27 mouse cellular contexts compared by ENCODE assay signal in genomic region chr4:80764024-80764423, GRCm38 (mm10).
DNase-seq lines count a peak whose midpoint lies in the region; ATAC-seq lines count a peak whose summit lies in the region.
"Had no signal": no experiment of that assay in that cellular context is flagged by ENCODE, and none has a peak within 500 bp of the region (broad histone marks: within the 10 kb centered on the region; RNA-seq: fewer than 3 reads in every experiment).

No protein-coding gene starts in this region.

- peak; percentile 74 for ATAC-seq in frontal cortex, adult (ENCODE audit: low TSS enrichment)
- ATAC-seq in hindbrain, embryonic 14.5 days (ENCODE audit: low FRiP score): no peak
- ATAC-seq: forebrain, embryonic 15.5 days; hindbrain, embryonic 16.5 days; intestine, embryonic 15.5 days; Patski had no signal

- no peak overlapping the region for H3K4me2 ChIP-seq in hindbrain, embryonic 14.5 days (replicated peaks)
- H3K4me2 ChIP-seq: embryonic facial prominence, embryonic 12.5 days; embryonic facial prominence, embryonic 15.5 days; forebrain, embryonic 12.5 days; forebrain, embryonic 15.5 days; heart, embryonic 11.5 days; hindbrain, embryonic 12.5 days; intestine, embryonic 15.5 days had no signal

- no peaks in the 10 kb centered on the region for H3K9me3 ChIP-seq in hindbrain, embryonic 14.5 days (ENCODE audit: control insufficient read depth, low read length)
- H3K9me3 ChIP-seq: embryonic facial prominence, embryonic 12.5 days; embryonic facial prominence, embryonic 15.5 days; forebrain, embryonic 12.5 days; forebrain, embryonic 15.5 days; hindbrain, embryonic 12.5 days; intestine, embryonic 15.5 days had no signal

- no peak overlapping the region for H3K4me3 ChIP-seq in hindbrain, embryonic 14.5 days (replicated peaks; ENCODE audit: low read length)
- H3K4me3 ChIP-seq: embryonic facial prominence, embryonic 12.5 days; embryonic facial prominence, embryonic 15.5 days; forebrain, embryonic 12.5 days; forebrain, embryonic 15.5 days; gastrocnemius, adult 2 months; hindbrain, embryonic 12.5 days; intestine, embryonic 15.5 days had no signal

- DNase-seq in frontal cortex, postnatal 10 days (ENCODE audit: low spot score in 2 of 2): no peak
- DNase-seq in left cerebral cortex, postnatal 25 days (ENCODE audit: low spot score in 2 of 2): peak; percentile 31 to 64
- no peak for DNase-seq in left cerebral cortex, postnatal 10 days (ENCODE audit: extremely low spot score in 1 of 2, low spot score in 2 of 2)
- DNase-seq in brain, adult 2 months (ENCODE audit: low read depth, low spot score): peak; percentile 38
- DNase-seq in hindbrain, embryonic 14.5 days (ENCODE audit: low spot score): no peak
- DNase-seq: adrenal gland, postnatal 10 days; adrenal gland, postnatal 36 days; B cell, adult 2 months; cerebellum, adult 11 months; cerebellum, adult 2 months; cerebellum, adult 9-11 months; cerebellum, postnatal 25 days; gastrocnemius, adult 2 months; gastrocnemius, postnatal 14 days; heart, adult 11 months had no signal

- H3K27me3 ChIP-seq in hindbrain, embryonic 14.5 days (ENCODE audit: control insufficient read depth, insufficient read depth, low read length): no peaks in the 10 kb centered on the region
- H3K27me3 ChIP-seq: CH12.LX; embryonic facial prominence, embryonic 12.5 days; embryonic facial prominence, embryonic 15.5 days; forebrain, embryonic 12.5 days; forebrain, embryonic 15.5 days; hindbrain, embryonic 12.5 days; intestine, embryonic 15.5 days had no signal

- H3K9ac ChIP-seq in hindbrain, embryonic 14.5 days: no peak overlapping the region
- H3K9ac ChIP-seq: embryonic facial prominence, embryonic 12.5 days; embryonic facial prominence, embryonic 15.5 days; forebrain, embryonic 12.5 days; forebrain, embryonic 15.5 days; hindbrain, embryonic 12.5 days; intestine, embryonic 15.5 days had no signal

- H3K36me3 ChIP-seq in hindbrain, embryonic 14.5 days (replicated peaks; ENCODE audit: control insufficient read depth, insufficient read depth): no peaks in the 10 kb centered on the region
- H3K36me3 ChIP-seq: embryonic facial prominence, embryonic 12.5 days; embryonic facial prominence, embryonic 15.5 days; forebrain, embryonic 12.5 days; forebrain, embryonic 15.5 days; G1E; hindbrain, embryonic 12.5 days; intestine, embryonic 15.5 days had no signal

- WGBS in hindbrain, embryonic 14.5 days: 91% methylated on average over 3 of the region's 3 CpGs

- intact Hi-C loops in left cerebral cortex, postnatal 25 days (cut with DNase I): loop anchor here (2.0 to 10.0 kb wide), 3 partner anchors 245 to 1099 kb away; no protein-coding TSS in a partner anchor
- intact Hi-C loops in left cerebral cortex, postnatal 10 days (cut with DNase I): loop anchor here (5.0 kb wide), 1 partner anchor 247 kb away; no protein-coding TSS in a partner anchor

- H3K27ac ChIP-seq in hindbrain, embryonic 14.5 days: no peak overlapping the region
- H3K27ac ChIP-seq: embryonic facial prominence, embryonic 12.5 days; embryonic facial prominence, embryonic 15.5 days; forebrain, embryonic 12.5 days; forebrain, embryonic 15.5 days; gastrocnemius, adult 2 months; hindbrain, embryonic 12.5 days; intestine, embryonic 15.5 days had no signal

- no peaks in the 10 kb centered on the region for H3K4me1 ChIP-seq in hindbrain, embryonic 14.5 days (replicated peaks; ENCODE audit: control insufficient read depth, insufficient read depth, low read length)
- H3K4me1 ChIP-seq: embryonic facial prominence, embryonic 12.5 days; embryonic facial prominence, embryonic 15.5 days; forebrain, embryonic 12.5 days; forebrain, embryonic 15.5 days; hindbrain, embryonic 12.5 days; intestine, embryonic 15.5 days had no signal

Comparison
In these comparisons a context has a peak if more than half of its experiments do, and no peak if none do; other contexts are left out.
1. DNase-seq: peak in left cerebral cortex, postnatal 25 days (2 of 2) and brain, adult 2 months (single experiment); none in frontal cortex, postnatal 10 days (0 of 2), left cerebral cortex, postnatal 10 days (0 of 2) and hindbrain, embryonic 14.5 days (single experiment).